Mouse (Mus musculus): ENCODE measurements around the gene Picalm. TPM values are rescaled to one million over a fixed set of nuclear protein-coding genes. Genes with fewer than 3 reads are reported as not detected.

The Picalm gene
- polyA plus RNA-seq (2017; shearing (Covaris generic)) = 10 to 100 TPM; 60.5 to 86.9 (median 80.0) TPM

DNA sequence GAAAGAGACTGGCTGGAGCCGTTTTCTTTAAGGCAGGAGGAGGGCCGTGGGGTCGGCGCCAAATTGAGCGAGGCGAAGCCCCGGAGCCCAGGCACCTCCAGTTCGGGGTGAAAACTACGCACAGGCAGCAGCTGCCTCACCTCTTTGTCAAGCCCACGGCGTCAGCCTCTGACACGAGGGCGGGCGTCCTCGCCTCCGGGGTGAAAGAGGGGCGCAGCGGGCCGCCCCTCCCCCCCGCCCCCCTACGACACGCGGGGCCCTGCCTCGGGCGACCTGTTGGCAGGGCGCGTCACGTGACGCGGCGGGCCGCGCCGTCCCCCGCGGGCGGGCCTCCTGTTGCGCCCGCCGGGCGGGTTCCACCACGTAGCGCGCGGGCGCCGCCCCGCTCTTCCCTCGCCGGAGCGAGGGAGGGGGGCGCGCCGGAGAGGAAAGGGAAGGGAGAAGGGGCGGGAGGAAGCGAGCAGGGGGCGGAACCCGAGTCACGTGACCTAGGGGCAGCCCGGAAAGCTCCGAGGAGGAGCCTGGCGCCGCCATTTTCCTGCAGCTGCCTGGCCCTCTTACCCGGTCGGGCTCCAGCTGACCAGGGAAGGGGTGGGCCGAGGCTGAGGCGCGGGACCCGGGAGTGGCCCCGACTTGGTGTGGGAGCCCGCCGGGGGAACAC is at the start of gene Picalm:
Picalm (plus strand) TSS at position 482 of the 661 bp plus-strand sequence.
- peak; percentile 79 for ATAC-seq

DNA sequence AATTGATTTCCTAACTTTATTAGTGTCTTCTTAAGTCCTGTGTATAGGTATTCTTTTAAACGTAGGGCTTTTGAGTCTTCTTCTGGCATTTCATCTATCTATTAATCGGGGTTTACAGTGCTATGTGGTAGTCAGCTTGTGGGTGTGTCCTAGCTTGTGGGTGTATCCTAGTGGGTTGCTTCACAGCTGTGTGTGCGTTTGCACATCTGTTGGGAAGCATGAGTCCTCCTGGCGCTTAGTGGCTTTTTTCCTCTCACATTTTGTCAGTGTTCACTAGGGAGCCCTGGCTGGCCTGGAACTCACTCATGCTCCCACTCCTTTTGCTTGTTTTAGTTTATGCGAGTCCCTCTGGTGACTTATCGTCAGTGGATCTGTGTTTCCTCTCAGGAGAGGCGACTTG is 46.2 kb upstream of the Picalm start:
- ATAC-seq = no peak

DNA sequence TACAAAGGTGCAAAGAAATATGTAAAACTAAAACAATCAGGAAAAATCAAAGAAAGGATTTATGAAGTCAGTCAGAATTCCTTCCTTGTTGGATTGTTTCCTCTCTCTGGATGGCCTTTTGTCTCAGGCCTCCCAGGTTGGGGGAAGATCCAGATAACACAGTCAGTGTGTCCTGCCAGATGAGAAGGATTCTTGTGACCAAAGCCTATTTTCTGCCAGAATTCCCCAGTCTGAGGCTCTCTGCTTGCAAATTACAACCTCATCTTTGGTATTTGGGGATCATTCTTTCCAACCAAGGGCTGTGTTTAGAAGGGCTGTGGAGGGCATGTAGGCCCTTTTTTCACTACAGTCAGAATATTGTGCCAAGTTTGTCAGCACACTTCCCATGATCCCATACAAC is 45.5 kb upstream of the Picalm start:
- no peak for ATAC-seq

DNA sequence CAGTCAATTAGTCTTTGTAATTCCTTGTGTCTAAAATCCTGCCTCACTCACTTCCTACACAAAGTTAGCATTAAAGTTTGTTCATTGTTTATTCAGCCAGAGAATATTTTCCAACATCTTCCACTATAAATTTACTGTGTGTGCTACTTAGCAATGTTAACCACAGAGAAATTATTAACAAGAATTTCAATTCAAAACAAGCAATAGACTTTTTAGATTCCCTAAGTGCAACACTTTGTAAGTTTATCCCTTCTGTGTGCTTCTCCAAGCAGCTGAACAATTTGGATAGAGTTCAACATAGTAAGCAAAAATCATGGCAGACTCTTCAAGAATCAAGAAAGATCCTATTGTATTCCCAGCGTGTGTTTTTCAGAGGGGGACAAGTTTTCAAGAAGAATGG is 44.3 kb upstream of the Picalm start:
- no peak for ATAC-seq

DNA sequence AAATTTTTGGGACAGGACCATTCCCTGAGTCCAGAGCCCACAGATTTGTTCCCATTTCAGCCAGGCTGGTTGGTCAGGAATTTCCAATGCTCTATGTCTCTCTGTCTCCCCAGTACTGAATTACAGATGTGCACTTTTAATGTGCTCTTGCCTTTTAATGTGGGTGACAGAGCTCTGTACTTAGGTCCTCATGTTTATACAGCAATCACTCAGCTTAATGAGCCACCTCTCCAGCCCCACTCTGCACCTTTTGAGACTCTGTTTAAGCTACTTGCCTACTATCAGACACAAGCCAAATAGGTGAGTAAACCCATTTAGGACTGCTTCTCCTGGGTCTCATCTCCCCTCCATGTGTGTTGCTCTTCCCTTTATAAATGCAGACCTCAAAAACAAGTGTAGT is 43.2 kb upstream of the Picalm start:
- no peak for ATAC-seq

DNA sequence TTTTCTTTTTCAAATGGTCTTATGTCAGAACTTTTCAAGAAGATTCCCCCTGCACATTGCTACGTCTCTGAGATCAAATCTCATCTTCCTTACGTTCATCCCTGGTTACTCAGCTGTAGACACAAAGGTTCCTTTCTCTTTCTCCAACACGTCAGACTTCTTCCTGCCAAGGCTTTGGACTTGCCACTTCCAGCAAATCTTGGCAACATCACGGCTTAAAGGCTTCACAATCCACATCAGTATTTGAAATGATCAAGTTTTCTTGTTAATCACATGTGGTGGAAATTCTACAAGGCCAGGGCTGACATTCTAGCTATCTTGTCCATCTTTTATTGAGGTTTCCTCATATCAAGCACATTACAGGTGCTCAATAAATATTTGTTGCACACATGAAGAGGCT is 39.0 kb upstream of the Picalm start:
- no peak for ATAC-seq

DNA sequence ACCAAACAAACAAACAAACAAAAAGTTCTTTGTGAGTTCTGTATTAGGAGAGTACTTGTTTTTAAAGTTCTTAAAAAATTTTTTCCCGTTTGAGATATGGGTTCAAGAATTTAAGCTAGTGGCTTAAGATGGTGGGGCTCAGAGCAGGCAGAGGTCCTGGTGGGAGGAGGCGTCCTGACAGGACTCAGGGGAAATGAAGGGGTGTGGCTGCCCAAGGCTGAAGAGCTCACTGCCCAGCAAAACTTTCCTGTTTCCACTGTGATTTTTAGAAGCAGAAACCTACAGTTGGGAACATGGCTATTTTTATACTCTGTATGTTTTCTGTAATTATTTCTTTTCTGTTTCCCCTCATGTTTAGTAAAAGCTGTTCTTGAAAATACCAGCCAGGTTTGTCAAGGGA is 38.3 kb upstream of the Picalm start:
- ATAC-seq = no peak

DNA sequence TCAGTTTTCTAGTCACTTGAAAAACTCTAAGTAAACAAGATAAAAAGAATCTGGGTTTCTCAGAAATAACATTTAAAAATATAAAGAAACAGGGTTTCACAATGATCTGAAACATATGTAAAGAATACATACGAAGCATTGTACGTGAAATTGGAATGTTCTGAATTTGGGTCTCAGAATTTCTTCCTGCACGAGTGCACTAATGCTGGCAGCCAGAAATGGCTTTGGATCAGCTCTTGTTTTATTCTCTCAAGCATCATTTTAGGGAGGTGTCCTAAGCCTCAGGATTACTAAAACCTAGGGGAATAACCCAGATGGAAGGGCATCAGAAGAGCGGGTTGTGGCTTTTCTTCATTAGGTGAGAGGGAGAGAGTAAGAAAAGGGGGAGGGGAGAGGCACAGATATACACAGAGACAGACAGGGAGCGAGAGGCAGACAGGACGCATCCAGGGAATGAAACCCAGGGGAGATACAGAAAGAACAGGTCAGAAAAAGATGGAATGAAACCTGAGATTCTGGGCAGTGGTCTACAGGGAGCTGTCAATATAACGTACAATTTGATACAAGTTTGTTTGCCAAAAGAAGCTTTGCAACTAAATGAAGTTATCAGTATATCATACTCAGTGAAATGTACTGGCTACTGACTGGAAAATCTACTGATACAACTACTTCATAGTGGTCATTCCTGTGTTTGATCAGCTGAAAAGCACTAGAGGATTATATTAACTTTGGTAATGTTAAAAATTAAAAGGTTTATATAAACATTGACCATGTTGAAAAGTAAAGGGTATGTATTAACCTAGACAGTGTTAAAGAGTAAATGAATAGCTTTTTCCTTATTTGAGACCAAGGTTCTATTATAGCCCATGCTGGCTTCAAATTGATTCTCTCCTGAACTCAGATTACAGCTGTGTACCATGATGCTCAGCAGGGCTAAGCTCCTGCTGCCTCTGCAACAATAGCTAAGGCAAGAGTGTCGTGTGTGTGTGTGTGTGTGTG is 37.3 kb upstream of the Picalm start:
- no peak for ATAC-seq

DNA sequence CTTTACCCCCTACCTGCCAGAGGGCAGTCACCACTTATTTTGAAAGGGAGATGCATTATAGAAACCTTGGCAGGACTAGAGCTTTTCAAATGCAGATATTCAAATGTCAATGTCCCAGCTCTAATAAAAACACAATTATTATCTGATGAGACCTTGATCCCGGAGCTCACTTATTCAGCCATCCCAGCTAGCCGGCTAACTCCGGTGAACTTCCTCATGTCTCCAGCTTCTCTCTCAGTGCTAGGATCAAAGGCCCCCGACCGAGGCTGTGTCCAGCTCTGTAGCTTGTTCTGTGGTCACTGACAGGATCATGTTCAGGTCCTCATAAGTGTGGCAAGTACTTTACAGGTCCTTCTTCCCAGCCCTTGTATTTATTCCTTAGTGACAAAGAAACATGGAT is 34.9 kb upstream of the Picalm start:
- ATAC-seq = no peak

DNA sequence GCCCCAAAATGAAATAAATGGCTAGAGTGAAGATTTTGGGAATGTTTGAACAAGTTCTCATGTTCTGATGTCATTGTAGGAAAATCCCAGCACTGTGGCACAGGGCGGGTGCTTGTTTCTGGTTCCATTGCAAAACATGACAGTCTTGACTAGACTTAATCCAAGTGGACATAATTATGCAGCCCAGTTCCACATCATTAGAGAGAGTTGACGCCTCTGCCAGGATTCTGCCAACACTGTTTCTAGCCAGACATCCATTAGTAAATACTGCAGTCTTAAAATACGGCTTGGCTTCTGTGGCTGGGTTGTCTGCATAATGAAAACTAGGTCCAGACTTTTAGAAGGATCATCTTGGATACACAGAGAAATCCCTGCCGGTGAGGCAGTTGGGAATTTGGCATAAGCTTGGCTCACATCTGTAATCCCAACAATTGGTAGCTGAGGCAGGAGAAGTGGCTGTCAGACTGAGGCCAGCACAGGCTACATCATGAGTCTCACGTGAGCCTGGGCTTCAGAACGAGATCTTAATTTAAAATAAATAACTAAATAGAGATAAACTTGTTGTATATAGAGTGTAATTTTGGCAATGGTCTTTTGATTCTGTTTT is 34.1 kb upstream of the Picalm start:
- ATAC-seq = no peak

DNA sequence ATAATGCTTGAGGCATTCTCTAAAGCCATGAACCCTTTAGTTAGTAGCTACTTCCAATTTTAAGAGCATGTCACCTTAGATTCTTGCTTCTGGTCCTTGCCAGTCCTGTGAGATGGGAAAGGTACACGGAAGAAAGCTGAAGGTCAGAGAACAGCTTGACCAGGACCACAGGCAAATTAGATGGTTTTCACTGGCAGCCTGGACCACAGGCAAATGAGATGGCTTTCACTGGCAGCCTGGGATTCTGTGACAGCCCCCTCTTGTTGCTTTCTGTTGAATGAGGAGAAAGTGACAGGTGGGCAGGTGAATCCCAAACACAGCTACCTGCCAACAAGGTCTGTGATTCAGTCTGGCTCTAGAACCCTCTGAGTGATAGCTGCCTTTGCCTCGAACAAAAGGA is 33.4 kb upstream of the Picalm start:
- no peak for ATAC-seq

DNA sequence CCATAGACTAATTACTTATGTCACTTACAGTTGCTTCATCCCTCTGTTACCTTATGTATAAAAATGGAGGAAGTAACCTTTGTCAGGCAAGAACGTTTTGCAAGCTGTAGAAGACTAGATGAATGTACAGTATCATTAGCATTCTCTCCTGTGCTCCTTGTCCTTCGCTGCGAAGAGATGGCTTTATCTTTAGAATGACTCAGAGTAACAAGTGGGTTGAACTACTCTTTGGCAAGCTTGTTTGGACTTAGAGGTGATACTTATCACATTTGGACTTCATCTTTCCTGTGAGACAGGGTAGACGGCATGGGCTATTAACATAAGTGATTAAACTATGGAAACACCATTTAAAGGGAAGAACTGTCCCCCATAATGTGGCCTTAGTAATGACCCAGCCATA is 31.8 kb upstream of the Picalm start:
- ATAC-seq = no peak

DNA sequence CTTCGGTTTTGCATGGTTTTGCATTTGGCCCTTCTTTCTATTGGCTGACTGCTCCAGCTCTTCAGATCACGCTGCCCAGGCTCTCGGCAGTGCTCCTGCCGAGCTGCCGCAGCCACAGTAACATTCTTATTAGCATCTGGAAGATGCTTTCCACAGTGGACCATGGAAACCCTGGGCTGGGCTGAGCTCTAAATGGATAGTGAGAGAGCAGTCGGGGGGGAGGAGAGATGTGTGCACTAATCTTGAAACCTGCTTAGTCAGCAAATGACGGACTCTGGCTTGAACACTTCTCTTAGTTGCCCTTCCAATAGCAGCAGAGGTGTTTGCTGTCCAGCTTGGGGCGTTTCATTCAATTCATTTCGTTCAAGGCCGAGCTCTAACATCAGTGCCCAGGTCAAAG is 30.8 kb upstream of the Picalm start:
- no peak for ATAC-seq

DNA sequence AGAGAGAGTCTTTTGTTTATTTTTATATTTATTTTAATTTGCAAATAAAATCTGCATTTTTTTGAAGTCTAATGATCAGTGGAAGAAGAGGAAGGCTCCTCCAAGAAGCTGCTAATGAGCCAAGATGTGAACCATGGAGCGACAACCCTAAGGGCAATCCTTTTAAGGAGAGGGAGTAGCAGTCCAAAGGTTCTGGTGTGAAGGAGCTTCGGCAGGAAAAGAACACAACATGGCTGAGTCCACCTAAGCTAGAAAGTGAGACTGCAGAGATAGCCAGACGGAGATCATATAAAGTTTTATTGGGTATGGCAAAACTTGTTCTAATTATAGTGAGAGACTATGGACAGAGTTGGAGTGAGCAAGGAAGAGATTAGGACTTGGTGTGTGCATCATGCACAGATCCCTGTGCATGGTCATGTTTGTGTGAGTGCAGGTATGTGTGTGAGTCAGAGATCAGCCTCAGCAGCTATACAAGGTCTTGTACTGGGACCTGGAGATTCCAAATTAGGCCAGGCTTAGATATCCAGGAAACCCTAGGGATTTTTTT is 29.3 kb upstream of the Picalm start:
- no peak for ATAC-seq

DNA sequence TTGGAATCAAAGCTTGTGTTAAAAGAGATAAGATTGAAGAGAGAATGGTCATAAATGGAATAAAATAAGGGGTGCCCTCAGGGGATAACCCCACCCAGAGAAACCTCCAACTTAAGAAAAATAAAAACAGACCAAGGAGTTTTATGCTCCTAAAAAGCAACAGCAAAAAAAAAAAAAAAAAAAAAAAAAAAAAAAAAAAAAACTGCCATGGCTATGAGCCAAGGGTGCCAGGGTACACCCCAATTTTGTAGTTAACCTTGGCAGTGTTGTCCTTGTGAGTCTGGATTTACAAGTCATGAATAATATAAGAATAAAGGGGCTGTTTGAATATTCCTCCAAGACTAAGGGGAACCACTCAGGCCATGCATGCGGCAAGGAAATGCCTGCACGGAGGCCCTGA is 13.9 kb upstream of the Picalm start:
- ATAC-seq = no peak

DNA sequence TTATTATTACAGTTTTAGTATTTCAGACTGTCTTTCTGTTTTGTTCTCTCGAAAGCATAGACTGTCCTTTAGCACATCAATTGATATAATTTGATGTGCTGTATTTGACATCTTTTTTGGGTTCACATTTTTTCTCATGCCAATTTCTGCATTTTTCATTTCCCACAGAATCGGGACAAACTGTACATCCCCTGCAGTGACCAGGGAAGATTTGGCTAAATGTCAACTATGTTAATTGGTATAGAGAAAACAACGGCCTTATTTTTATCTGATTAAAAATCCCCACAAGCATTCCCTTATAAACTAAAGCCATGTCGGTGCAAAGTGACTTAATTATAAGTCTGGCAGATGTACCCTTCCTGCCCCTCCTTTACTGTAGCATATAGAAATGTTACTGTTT is 9.9 kb upstream of the Picalm start:
- no peak for ATAC-seq

DNA sequence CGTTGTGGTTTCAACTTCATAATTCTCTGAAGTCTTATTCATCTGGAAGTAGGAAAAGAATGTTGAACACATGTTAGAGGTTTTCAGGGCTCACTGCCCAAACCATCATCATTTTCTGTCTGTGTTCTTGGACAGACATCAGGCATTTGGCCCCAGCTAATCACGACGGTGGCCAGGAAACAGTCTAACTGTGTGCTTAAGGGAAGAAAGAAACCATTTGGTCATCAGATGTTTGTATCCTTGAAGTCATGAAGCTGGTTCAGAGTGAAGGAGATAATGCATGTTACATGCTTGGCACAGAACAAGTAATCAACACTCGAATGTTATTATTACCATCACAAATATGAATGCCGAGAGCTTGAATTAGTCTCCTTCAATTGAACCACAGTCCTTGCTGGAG is 5.0 kb upstream of the Picalm start:
- no peak for ATAC-seq

DNA sequence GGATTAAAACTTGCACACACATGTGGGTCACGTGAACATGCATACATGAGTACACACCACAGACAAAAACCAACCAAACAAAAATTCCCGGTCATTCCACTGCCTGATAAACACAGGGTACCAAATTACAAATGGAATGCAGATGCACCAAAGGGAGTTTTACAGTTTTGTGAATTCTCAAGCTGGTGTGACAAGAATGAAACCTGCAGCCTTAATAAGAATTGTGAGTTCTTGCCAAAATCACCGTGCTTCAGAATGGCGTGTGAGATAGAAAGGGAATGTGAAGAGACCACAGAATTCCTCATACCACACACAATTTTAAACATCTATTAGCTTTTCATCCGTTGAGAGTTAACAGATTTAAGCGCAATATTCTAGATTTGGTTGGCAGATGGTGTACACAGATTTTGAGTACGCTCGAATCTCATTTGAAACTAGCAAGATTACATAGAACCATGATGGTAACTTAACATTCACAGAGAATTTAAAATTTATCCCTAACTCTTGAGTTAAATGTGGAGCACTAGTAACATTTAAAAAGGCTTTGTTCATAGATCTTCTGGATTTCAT is 1.3 kb upstream of the Picalm start:
- ATAC-seq = no peak

DNA sequence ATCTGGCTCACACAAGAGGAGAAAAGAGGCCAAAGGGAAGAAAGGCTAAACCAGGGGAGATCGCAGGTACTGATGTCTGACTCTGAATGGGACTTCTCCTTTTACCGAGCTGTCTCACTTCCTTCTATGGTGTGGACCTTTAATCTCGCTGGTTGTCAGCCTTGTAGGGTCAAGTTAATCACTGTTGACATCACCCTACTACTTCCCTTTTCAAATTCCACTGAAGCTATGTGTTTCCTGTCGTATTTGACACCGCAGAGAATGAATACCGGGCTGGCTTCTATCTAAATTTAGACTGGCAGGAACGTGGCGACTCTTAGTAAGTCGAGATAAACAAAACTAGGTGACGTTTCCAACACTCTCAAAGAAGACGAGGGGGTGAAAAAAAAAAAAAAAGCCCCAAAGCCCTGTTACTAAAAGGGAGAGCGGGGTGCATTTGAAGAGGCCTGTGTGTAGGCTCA is 712 bp upstream of the Picalm start:
- peak; percentile 53 for ATAC-seq

DNA sequence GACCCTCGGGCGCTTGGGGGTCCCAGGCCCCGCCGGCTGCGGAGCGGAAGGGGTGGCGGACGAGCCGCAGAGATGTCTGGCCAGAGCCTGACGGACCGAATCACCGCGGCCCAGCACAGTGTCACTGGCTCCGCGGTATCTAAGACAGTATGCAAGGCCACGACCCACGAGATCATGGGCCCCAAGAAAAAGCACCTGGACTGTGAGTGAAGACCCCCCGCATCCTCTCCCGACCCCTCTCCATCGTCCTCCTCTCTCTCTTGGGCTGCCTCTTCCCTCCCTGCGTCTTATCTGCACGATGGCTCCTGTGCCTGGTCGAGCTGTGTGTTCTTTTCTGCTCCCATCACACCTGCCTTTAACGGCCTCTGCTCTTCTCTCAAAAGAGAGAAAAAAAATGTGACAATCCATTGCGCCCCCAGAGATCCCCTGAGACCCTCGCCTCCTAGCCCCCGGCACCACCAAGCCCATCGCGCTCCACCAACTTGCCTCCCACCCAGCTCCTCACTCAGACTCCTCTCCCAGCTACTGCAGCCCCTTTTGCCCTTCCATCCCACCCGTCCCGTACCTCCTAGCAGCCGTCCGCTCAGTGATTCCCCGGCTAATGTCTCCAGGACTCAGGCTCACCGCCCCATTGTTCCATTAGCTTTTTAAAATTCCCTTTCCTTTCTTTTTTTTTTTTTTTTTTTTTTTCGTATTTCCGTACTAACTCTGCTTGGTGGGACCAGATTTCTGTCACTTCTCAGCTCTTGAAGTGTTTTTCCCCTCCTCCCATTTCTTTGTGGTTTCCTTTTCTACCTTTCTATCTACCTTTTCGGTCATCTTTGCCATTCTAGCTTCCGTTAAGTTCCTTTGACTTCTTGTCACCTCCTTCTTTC is 725 bp downstream of the Picalm start:
- peak; percentile 24 for ATAC-seq

DNA sequence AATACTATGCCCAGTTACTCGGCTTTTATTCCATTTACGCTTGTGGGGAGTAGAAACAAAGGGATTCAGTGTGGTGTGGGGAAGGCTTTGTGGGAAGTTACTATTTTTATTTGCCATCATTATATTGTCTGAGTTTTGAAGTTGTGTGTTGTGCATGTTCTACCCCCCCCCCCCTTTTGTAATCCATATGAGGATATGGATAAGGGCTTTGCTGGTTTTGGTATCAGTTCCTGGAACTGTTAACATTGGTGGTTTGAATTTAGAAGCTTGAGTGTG is 1.3 kb downstream of the Picalm start:
- no peak for ATAC-seq

DNA sequence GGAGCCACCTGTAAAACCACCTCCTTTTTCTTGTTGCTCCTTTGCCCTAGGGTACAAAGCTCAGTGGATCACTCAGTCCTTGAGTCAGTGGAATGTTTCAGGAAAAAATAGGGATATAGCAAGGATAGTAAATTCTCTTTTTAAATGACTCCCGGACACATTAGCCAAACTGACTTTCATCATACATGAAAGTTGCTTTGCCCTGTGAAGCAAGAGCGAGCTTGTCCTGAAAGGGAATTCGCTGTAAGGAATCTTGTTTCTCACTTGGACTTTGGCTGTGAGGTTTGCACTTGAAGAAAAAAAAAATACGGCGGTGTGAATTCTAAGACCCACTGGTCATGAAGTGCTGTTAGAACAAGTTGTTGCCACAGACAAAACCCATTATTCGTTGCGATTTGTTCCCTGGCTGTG is 1.8 kb downstream of the Picalm start:
- ATAC-seq = no peak
